Mouse (Mus musculus) layer of hippocampus, postnatal 25 days (tissue): ENCODE measurements around the gene Cox11. TPM values are rescaled to one million over a fixed set of nuclear protein-coding genes. Genes with fewer than 3 reads are reported as not detected.

Experiments
- DNase-seq, 2 experiments: peaks; one replicate each; pipeline ENCODE4 v3.0.0; 2022; ENCODE audit warnings: mixed read lengths in 2 of 2, low spot score in 1 of 2; ENCODE audit errors: extremely low spot score in 1 of 2
- total RNA-seq, 2 experiments: library from RNA; stranded (reverse); gene quantifications; 2 replicates each; pipeline ENCODE4 v1.2.3; 2021

Cox11 gene
- total RNA-seq, 2 experiments from 2014 or later = 23.9 to 29.0 TPM

DNA sequence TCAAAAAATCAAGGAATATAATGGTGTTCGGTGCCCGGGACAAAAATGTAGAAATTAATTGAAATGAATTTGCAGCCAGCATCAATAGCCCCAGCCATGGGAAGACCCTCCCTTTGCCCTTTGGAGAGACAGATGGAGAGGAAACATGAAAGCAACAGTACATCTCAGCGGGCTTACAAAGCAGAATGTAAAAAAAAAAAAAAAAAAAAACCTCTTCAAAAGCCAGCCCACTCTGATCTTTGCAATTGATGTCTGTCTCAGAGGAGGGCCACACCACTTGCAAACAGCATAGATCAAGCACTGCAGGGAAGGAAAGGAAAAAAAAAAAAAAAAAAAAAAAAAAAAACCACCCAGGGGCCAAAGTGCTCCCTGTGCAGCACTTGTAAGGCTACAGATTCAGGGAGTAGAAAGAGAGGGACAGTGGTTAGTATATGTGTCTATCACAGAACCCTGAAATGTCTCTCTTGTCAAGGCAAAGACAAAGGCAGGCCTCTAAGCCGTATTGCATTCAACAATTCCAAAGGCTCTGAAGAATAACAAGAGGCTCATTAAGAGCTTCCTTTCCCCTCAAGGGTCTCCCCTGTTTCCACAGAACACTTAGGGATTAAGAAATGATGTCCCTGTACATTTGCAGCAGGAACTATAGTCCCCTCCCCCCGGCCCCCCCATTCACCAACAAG lies 25.8 kb downstream of the Cox11 start:
- DNase-seq = no peak

DNA sequence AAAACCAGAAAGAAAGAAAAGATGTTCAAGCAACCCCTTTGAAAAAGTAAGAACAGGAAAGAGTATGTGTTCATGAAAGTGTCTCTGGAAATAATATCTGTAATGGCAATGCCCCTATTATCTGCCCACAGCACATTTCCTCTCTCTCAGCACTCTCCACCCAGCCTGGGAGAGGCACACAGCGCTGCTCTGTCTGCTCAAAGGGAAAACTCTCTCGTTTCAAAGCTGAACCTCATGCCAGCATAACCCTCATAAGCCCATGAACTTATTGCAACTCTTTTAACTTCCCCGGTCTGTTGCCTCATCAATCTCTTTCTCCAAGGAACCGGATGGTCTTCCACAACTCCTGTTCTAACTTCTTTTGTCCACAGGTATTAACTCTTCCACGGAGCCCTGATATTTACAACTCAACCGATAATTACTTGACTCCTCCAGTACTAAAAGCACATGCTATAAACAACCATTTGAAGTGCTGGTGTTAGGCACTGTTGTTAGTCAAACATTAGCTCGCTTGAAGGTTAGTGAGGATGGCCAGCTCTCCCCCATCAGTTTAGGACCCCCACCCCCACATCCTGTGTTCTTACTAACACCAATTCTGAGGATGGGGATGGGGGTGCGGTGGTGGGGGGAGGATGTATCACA lies 26.5 kb downstream of the Cox11 start:
- DNase-seq = no peak

DNA sequence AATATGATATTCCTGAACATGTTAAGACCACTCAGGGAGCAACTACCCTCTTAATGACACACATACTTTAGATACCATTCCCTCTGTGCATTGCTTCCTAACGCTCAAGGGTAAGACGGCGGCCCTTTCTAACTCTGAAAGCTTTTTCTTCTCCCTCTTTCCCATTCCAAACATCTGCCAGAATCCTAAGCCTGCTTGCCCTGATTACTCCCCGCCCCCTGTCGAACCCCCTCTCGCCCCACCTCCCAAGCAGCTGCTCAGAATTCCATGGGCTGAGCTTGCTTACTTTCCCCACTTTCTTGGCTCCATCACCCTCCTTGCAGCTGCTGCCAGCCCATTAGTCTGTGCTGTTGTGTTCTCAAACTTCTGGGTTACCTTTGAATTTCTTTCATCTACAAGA lies 27.2 kb downstream of the Cox11 start:
- no peak for DNase-seq

- DNase-seq = no peak
Observed at GRCm38 (mm10) chr11:90666144-90666757, 28.3 kb downstream of the Cox11 start.

DNA sequence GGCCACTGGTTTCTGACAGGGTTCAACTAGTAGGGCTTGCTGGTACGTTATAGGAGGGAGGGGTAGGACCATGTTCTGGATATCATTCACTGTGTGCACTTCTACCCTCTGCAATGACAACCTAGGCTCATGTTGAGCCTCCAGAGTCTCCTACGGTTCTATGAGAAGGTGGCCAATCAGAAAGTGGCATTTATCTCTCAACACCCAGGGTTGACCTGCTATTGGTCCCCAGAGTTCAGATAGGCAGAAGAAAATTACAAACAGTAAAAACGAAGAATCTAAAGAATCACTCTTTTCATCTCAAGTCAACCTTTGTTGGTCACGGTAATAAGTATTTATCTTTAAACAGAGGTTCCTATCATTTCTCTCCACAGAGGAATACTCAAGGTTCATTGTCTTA lies 28.9 kb downstream of the Cox11 start:
- DNase-seq = no peak

GRCm38 (mm10) chr11:90667325-90667724 lies 29.4 kb downstream of the Cox11 start:
- DNase-seq = no peak

DNA sequence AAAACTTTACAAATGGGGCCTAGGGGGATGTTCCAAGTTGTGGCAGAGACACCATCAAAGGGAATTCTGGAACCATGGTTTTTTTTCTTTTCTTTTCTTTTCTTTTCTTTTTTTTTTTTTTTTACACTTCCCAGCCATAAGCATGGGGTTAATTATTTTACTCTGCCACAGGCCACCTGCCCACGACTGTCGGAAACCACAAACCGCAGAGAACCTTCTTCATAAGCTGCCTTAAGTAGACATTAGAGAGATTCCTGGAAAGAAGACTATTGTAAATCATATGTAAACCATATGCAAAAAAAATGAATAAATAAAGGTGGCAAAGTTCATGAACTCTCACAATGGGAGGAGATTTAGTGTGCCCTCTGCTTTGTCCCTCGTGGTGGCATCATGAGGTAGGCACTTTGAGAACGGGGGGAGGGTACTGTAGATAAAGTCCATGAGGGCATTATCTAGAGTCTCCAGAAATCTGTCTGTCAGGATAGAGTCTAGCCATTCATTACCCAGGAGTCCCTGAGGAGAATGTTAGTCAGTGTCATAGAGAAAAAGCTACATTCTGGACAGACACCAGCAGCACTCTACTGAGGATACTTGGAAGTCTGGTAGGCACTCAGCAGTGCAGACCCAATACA lies 37.6 kb downstream of the Cox11 start:
- no peak for DNase-seq

DNA sequence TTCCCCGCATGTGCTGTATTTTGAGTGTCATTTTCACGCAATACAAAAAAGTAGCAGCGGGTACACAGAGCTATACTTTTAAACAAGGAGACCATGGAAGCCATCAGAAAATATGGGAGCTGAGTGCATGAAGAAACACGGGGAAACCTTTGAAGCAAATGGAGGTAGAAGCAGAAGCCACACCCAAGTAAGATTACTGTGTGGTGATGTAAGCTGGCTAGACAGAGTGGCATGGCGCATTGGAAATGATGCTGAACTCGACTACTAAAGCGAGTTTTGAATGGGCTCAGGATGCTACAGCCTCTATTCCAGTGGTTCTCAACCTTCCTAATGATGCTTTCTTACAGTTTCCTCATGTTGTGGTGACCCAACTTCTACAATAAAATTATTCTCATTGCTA lies 39.1 kb downstream of the Cox11 start:
- DNase-seq = no peak

DNA sequence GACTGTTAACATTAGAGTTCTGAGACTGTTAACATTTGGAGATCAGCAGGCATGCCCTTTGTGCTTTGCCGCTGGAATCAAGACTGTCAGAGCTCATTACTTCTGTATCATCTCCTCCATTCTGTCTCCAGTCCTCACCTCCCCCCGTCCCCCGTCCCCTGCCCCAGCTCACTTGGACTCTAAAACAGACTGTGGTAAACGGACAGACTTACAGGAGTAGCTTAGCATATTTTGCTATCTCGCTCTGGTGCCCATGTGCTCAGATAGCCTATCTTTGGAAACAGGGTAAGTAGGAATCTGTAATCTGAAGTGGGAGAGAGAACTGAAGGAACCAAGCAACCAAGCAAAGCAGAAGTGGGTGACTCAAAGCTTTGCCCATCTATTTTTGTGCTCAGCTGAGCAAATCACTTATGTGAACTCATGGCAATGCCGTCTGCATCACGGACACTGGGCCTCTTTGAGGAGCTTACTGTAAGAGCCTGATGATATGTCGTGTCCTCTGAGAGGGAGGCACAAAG lies 39.9 kb downstream of the Cox11 start:
- no peak for DNase-seq

DNA sequence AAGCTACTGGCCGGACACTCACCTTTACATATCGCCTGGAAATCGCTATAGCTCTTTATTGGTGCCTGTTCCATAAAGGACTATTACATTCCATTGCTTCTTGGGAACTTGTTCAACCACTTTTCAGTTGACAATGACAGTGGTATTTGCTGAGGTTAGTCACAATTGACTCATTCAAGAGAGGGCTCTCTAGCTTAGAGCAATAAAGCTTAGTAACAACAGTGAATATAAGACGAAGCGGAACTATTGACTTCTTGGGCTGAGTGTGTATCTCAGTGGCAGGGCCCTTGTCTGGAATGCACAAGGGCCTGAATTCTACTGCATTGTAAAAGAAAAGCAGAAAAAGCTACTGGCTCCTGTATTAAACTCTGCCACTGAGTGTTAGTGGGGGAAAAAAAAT lies 40.6 kb downstream of the Cox11 start:
- DNase-seq = no peak

DNA sequence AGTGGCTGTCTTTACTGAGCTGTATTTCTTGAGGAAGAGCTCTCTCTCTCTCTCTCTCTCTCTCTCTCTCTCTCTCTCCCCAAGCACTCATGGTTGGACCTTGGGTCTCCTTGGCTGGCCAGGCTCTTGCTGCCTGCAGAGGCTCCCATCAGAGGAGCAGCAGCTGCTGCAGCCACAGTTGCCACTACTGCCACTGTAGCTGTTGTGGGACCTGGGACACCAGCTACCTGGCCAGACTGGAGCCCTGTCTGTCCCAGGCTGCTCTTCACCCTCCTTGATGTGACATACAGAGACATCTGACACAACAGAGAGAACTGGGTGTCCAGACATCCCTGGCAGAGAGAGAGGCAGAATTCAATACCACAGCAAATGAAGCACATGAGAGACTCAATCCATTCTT lies 43.2 kb downstream of the Cox11 start:
- DNase-seq = no peak

DNA sequence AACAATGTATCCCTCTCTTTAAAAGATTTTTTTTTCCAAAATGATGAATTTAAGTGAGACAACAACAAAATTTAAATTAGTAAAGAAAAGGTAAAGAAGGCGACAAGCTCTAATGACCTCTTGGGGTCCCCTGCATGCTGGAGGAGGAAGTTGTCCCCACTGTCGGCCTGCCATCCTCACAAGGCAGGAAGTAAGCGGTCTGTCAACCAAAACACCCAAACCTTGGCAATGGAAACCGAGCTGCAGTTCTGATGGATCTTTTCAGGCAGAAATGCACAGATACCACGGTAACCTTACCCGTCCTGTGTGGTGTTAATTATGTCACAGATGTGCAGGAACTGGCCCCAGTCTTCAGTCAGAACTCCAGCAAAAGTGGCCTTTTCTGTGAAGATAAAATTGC lies 46.8 kb downstream of the Cox11 start:
- DNase-seq = no peak

- no peak for DNase-seq
Observed at GRCm38 (mm10) chr11:90685196-90685595, 47.2 kb downstream of the Cox11 start.

DNA sequence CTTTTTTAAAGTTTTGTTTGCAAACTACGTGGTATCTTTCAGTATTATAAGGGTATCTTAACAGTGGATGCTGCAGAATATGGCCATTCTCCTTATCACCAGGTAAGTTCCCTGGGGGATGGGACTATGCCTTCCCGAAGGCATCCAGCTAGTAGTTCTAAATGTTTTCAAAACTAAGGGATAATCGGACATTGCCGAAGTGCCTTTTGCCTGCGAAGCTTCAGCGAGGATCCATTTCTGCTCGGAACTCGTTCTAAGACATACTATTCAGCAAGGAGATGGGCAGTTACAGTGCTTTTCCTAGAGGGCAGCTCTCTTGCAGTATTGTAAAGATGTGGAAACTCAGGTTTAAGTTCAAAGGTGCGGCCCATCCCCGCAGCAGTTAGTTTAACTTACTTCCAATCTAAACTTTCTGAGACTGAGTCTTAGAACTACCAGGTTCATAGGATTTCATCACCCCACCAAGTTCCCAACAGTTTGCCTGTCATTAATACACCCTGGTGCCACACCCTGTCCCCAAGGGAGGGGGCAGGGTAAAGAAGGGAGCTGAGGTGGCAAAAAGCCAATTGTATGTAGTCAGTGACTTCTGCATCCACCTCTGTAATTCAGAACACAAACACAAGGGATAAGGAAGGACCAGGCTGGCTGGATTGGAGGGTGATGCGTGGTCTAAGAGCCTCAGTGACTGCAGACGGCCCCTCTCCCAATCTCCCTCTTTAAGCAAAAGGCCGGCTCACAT lies 48.5 kb downstream of the Cox11 start:
- DNase-seq = no peak

DNA sequence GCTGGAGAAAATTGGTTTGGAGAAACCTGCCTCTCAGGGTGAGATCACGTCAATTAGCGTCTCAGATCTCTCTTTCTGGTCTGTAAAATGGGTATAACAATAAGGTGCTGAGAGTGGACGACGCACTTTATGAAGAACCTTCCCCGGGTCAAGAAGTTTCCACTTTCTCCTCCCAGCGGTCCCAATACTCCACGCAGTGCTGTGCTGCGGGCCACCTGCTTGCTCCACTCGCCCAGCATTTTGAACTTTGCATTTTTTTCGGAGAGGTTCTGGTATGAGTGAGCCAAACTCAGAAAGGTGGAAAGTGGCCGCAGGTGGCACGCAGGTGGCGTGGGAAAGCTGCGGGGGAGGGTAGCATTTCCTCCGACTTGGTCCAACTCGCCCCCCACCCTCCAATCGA lies 49.1 kb downstream of the Cox11 start:
- DNase-seq = no peak

DNA sequence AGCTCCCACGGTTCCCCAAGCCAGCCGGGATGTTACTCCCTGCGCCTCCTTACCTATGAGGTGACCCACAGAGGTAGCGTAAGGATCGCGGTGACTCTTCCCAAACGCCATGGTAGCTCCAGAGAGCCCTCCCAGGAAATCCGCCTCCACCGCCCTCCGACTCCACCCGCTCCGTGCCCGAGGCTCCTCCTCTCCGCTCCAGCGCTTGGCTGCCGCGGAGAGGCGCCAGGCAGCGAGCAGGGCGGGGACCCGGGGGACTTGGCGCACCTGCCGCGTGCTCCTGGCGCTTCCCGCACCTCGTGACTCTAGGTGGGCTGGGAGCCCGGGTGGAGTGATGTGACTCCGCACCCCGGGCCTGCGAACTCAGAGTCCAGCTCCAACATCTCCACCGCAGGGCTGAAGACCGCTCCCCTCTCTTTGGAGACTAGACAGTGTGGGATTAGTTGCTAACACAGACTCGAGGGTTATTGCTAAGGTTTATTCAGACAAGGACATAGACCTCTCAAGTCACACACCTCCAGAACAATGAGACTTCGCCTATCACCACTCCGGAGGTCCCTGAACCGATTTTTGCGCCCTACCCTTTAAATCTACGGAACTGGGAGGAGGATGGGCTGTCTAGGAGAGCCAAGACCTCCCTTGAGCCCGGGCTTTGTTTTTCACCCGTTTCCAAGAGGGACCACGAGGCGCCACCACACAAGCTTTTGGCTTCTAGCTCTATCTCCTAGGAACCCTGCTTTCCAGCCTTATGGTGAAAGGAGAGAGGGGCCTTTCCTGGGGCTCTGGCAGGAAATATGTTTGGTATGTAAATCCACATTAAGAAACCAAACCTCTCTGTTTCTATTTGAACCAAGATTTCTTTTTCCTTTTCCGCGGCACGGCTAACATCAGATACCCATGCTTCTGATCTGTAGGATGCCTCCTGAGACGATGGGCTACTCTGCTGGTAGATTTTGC lies 49.8 kb downstream of the Cox11 start, which contains the start of gene Tom1l1:
Tom1l1 (minus strand) TSS at position 907 of the 957 bp plus-strand sequence.
- peak; percentile 62 to 72 for DNase-seq

- DNase-seq = no peak
Observed at GRCm38 (mm10) chr11:90690361-90690760, 52.4 kb downstream of the Cox11 start.

DNA sequence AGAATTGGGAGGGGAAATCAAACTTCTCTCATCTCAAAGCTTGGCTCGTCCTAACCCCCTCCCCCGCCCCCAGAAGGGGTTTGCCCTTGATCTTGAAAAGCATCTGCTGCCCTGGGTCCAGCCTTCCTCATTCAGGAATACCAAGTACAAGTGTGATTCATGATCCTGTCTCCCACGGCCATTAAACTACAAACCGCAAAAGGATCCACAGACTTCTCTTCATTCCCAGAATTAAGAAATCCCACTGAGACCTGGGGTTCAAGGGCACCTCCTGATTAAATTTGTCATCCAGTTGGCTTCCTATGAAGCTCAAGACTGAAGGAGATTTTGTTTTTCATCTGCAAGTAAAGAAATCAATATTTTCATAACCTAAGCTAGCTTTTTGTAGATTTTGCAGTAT lies 56.2 kb downstream of the Cox11 start:
- DNase-seq = no peak
